Mouse (Mus musculus) gastrocnemius, adult 2 months (tissue): ENCODE measurements at regions not wholly inside any gene's neighbourhood (a gene's known extent, or its start where the extent isn't known, plus 50 kb on each side); places are given as distances from the start of the nearest gene placed in this dataset.
A peak's percentile ranks its signal among the peaks of the same experiment; 100 is the strongest.

Experiments
- DNase-seq: peaks from one replicate; pipeline ENCODE4 v3.0.0; 2022
- H3K27ac ChIP-seq: fragments of 200-600 bp; 2 replicates; pipeline ENCODE4 v1.8.1; 2022; ENCODE audit warnings: mild to moderate bottlenecking
- H3K4me3 ChIP-seq: fragments of 200-600 bp; 2 replicates; pipeline ENCODE4 v1.8.1; 2022; ENCODE audit warnings: mild to moderate bottlenecking, moderate library complexity
- CTCF ChIP-seq: fragments of 200-600 bp; IDR thresholded peaks from 2 replicates; pipeline ENCODE4 v1.8.1; 2022; ENCODE audit warnings: antibody characterized with exemption, mild to moderate bottlenecking, moderate library complexity
- intact Hi-C: fragments of 180-260 bp; cut with DNase I; formaldehyde crosslinking; loops from one replicate; pipeline ENCODE4 v1.15.1; 2025

DNA sequence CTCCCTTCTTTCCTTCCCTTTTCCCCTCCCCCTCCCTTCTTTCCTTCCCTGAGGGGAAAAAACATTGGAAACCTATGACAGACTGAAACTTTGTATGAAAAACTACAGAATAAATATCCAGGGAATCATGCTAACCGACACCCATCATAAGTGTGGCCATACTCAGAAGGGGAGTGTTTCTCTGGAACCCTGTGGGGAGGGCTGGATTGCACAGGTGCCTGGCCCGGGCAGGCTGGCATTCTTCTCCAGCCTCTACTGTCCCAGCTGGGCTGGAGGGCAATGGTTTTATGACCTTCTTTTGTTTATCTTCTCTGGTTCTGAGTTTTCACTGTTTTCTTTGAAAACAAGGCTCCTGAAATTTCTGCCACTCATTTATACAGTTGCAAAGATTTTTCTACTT, 307.9 kb downstream of the Satb1 start:
- no peak overlapping the region for H3K27ac ChIP-seq
- H3K4me3 ChIP-seq: no peak overlapping the region
- no peak for DNase-seq
- intact Hi-C loops: no loop called here
- TF ChIP-seq CTCF: no peak

DNA sequence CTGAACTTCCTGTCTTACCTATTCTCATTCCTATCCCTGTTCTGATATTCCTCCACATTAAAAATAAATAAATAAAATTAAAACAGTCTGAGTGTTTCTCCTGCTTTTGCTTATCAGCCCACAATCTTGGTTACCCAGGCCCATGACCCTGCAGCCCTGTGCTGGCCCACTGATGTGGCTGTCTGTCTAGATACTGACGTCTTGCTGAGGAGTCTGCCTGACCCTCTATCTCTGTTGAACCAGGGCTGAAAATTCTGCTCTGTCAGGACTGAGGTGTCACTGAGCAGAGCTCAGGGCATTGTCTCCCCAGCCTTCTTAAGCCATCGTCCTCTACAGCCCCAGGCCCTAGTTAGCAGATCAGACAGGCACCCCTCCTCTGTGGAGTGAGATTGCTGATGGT, 321.2 kb downstream of the Satb1 start:
- Histone ChIP-seq H3K27ac (no peak overlapping the region), H3K4me3 (no peak overlapping the region)
- DNase-seq: no peak
- intact Hi-C loops: no loop called here
- TF ChIP-seq CTCF: no peak

DNA sequence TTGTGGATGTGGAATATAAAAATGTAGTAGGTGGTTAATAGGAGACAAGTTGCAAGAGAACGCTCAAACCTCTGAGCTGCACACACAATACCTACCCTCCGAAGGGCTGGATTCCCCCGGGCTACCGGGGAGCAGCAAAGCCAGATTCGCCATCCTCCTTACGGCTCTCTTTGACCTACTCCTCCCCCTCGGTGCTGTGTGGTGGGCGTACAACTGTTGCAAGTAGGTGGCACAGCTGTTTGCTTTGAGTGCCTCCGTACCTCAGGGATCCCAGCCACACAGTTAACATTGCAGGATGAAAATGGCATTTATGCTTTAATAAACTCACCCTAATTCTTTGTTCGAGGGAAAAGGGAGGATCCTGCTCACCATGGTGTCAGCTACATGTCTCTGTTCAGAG, 321.6 kb upstream of the Tbc1d5 start:
- Histone ChIP-seq H3K4me3 (no peak overlapping the region), H3K27ac (no peak overlapping the region)
- intact Hi-C loops: loop anchor here (10.0 kb wide), 1 partner anchor 274 kb away; no protein-coding TSS in a partner anchor
- no peak for TF ChIP-seq CTCF
- DNase-seq: no peak

DNA sequence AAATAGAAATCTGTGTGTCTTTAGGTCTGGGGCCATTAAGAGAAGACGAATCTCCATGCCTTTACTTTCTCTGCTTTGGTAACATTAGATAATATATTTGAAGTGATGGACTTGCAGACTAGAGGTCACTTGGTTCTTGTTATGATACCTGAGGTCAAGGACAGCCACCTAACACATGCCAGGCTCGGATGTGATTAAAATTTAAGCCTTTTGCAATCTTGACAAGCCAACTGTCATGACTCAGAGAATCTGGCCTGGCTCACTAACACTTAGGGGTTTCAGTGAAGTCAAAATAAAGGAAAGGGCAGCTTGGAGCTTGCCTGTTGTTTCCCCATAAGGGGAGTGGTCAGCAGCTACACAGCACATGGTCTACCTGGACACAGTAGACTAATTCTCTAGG, 320.4 kb upstream of the Tbc1d5 start:
- no peak for TF ChIP-seq CTCF

DNA sequence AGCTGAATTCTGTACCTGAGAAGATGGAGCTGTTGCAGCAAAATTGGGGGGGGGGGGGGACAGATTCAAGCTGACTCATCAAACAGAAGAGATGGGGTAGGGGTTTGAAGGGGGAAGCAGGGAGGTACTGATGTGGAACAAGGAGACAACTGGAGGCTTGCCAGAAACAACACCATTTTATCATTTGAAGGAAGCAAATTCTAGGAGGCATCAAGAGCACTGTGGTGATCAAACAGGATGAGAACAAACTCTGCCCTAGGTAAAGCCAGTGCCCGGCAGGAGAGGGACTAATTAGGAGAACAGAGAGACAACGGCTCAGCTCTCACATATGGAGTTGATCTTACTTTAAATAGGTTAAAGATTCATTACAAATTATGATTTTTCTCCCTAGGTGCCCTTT, 315.9 kb upstream of the Tbc1d5 start:
- intact Hi-C loops: no loop called here
- H3K4me3 ChIP-seq: no peak overlapping the region
- no peak for DNase-seq
- no peak for TF ChIP-seq CTCF
- H3K27ac ChIP-seq: no peak overlapping the region

More for the DNA sequence above, 320.4 kb upstream of the Tbc1d5 start:
- no peak for DNase-seq
- intact Hi-C loops: no loop called here
- H3K27ac ChIP-seq: no peak overlapping the region
- H3K4me3 ChIP-seq: no peak overlapping the region

DNA sequence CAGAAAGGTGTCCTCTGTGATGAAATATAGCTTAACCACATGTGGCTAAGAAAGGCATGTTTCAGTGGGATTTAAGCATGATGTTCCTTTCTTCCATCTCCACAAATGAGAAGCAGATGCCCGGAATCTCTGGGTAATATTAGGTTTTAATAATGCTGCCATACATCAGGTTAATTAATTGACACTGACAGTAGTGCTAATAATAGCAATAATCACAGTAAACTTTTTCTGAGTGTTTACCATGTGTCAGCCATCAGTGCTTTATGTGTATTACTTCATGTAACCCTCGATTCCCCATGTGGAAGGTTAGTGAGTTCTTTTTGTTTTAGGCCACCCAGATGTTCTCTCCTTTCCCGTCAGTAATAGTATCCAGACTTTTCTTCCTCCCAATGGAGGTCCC, 310.2 kb upstream of the Tbc1d5 start:
- no peak for TF ChIP-seq CTCF
- H3K4me3 ChIP-seq: no peak overlapping the region
- H3K27ac ChIP-seq: no peak overlapping the region
- no peak for DNase-seq
- intact Hi-C loops: no loop called here

DNA sequence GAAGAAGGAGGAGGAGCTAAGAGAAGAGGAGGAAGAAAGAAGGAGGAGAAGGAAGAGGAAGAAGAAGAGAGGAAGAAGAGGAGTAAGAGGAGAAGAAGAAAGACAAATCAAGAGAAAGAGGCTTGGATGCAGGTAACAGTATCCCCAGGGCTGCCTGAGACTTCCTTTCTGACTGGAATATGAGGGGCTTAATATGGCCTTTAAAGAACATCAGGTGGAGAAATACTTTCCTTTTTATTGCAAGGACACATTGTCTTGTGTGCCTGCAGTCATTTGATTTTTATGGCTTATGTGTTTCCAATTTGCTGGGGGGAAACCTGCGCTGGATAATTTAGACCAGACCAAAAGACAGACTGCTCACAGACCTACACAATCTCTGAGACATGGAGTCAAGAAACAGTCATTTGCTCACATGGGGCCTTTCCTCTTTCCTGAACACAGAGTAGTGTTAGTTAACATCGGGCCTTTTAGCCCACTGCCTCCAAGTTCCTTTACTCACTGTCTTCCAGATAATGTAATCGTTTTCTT, 308.8 kb upstream of the Tbc1d5 start:
- no peak for TF ChIP-seq CTCF
- Histone ChIP-seq H3K27ac (no peak overlapping the region), H3K4me3 (no peak overlapping the region)
- DNase-seq: no peak
- intact Hi-C loops: no loop called here

DNA sequence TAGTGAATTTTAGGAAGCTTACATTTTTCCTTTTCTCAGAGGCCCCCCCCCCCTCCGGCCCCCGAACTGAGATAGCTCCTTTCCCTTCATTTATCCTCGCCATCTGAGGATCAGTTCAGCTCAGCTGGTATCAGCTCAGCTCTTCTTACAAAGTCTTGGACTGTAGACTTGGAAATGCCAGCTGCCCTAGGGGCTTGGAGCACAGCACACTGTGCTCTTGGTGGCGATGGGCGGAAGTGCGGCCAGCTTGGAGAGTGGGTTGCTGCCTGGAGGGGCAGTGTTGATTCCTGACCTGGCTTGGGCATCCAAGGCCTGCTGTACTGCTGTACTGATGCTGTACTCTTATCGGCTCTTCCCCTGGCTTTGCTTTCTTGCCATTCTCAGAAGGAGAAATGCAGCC, 298.7 kb upstream of the Tbc1d5 start:
- TF ChIP-seq CTCF: peak; percentile 52
- DNase-seq: peak; percentile 42
- peak overlapping the region; percentile 62 for H3K27ac ChIP-seq
- intact Hi-C loops: no loop called here
- H3K4me3 ChIP-seq: peak overlapping the region; percentile 33

DNA sequence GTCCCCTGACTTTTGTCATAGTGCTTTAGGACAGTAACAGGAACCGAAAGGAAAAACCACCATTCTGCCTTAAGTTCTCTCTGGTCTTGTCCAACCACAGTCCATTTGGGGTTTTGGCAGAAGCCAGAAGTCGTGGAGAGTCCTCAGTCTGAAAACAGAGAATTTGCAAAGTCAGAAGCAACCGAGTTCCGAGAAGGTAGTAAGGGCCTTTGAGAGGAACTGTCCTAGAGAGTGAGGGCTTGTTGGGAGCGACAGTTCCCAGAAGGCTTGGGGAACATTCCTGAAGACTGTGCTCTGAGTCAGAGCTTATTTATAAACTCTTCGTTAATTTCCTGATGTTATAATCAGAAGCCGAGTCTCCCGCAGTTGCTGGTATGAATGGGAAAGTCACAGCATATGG, 298.3 kb upstream of the Tbc1d5 start:
- peak; percentile 24 for DNase-seq
- intact Hi-C loops: no loop called here
- Histone ChIP-seq H3K27ac (peak overlapping the region; percentile 62), H3K4me3 (peak overlapping the region; percentile 33)
- TF ChIP-seq CTCF: no peak

DNA sequence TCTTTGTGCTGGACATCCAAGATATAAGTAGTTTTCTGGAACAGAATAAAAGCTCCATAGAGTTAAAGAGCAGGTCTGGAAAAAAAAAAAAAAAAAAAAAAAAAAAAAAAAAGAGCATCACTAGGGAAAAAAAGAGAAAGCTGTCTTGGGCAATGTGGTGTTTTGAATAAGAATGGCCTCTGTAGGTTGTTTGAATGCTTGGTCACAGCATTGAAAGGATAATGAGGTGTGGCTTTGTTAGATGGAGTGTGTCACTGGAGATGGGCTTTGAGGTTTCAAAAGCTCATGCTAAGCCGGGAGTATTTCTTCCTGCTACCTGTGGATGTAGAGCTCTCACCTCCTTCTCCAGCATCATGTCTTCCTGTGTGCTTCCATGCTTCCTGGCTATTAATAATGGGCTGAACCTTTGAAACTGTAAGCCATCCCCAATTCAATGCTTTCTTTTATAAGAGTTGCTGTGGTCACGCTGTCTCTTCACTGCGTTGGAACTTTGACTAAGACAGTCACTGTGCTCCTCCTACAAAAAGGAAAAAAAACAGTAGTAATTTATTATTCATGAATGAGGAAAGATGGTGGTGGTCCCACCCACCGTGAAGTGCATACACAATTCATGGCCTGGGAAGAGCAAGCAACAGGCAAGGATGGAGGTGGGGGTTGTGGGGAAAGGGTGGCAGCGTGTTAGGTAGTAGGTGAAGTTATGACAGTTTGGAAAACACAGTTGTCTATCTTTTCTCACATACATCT, 283.2 kb upstream of the Tbc1d5 start:
- no peak for DNase-seq
- TF ChIP-seq CTCF: no peak
- no peak overlapping the region for H3K4me3 ChIP-seq
- no peak overlapping the region for H3K27ac ChIP-seq
- intact Hi-C loops: no loop called here

DNA sequence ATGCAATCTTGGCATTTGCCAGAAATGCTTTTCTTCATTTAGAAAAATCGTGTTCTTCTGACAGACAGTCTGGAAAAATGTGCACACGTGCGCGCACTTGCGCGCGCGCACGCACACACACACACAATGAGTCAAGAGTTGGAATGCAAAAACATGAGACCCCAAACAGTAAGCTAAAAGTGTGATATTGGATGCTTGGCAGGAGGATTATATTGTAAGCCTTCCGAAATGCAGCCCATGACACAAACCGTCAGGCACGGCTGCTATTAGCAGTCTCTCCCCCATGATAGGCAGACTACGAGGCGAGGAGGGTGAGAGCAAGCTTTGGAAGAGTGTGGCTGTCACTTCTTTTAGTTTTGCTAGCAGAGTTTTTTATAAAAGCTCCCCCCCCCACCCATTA, 282.1 kb upstream of the Tbc1d5 start:
- intact Hi-C loops: no loop called here
- TF ChIP-seq CTCF: no peak
- Histone ChIP-seq H3K27ac (no peak overlapping the region), H3K4me3 (peak overlapping the region; percentile 35; the same call in 1 of the 2 replicates)
- DNase-seq: no peak

DNA sequence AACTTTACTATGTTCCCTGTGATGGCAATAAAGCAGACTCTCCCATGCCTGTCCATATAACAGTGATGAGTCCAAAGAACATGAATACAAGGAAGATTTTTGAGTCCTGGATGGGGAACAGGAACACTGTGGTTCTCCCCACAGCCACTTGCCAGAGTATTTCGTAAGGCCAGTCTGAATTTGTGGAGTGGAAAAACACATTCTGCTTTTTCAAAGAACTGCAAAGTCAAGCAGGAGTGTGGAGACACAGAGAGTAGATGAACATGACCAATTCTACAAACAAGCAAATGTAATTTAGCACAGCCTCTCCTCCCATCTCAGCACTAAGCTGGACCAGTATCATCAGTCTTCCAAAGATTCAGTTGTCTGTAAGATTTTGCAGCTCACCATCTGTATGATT, 280.0 kb upstream of the Tbc1d5 start:
- intact Hi-C loops: no loop called here
- no peak for TF ChIP-seq CTCF
- H3K27ac ChIP-seq: no peak overlapping the region
- DNase-seq: no peak
- H3K4me3 ChIP-seq: no peak overlapping the region

DNA sequence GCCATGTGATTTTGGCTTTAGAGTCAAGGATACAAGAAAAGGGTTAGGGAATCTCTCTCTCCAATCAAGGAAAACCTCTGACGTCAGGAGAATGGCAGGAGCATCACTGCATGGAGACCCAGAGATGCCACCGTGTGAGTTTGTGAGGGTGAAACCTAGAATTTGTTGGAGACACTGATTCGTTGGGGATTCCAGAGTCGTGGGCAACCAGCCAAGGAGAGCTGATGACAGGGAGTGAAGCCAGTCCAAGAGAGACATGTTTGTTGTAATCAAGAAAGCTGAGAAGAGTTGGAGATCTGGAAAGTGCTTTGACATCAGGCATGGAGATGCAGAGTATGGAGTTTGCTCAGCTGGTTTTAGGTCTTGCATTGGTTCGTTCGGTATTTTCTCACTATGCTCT, 236.6 kb upstream of the Tbc1d5 start:
- no peak for DNase-seq
- no peak overlapping the region for H3K4me3 ChIP-seq
- no peak overlapping the region for H3K27ac ChIP-seq
- TF ChIP-seq CTCF: no peak
- intact Hi-C loops: no loop called here

DNA sequence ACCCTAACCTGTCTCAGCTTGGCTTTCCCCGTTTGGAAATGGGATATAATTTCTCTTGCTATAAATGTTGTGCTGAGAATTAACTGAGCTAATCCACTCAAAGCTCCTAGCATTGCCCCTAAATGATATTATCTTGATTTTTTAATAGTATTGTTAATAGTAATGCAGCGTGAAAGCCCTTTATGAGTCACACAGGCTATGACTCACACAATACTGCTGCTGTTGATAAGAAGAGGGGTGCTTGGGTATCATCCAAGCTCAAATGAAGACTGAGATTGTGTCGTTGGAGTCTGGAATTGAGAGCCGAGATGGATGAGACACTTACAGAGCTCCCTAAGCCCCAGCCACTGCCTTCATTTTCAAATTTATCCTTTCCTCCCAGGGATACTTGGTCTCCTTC, 235.2 kb upstream of the Tbc1d5 start:
- DNase-seq: no peak
- intact Hi-C loops: no loop called here
- Histone ChIP-seq H3K27ac (no peak overlapping the region), H3K4me3 (no peak overlapping the region)
- TF ChIP-seq CTCF: no peak
